Mouse (Mus musculus): ENCODE measurements around the gene Arhgef10l. TPM values are rescaled to one million over a fixed set of nuclear protein-coding genes. Genes with fewer than 3 reads are reported as not detected.
"Not testable (repeated sequence)": the region's sequence is repeated elsewhere in the genome, so short reads cannot be mapped to it uniquely, and the experiment has no call there.

Gene Arhgef10l
- total RNA-seq, 2 experiments from 2014 or later = 50.9 to 66.3 TPM

DNA sequence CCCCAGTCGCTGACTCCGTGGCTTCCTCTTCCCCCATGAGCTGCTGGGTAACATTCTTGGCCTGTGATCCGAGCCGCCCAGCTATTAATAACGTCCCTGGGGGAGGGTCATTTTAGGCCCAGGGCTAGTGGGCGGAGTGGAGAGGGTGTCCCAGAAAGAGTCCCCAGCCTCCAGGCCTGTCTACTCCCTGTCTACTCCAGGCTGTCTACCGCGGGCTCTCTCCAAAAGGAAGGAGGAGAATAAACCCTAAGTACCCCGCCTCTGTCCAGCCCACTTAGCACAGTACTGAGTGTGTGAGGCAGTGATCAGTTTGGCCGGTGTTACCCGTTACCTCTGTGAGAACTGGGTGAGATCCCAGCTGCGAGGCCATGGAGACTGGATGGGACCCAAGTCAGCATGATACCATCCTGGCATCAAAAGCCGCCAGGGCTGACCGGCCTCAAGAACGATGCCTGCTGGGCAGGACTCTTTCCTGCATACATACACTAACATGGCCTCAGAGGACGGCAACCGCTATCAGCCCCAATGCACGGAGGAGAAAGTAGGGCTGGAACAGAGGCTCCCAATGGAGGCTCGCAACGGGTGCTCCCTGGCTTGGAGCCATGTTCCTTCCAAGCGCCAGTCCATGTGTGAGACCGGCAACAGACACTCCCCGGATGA is 84.0 kb downstream of the Arhgef10l start:
- Histone ChIP-seq H3K27ac (peak overlapping the region; percentile 96), H3K4me3 (peak overlapping the region; percentile 71)
- TF ChIP-seq CTCF (IDR thresholded peaks at IDR 0.05) = no peak
- DNase-seq = peak; percentile 88
- intact Hi-C loops (cut with DNase I) = loop anchor here (5.0 kb wide), 1 partner anchor 35 kb away; no protein-coding TSS in a partner anchor

DNA sequence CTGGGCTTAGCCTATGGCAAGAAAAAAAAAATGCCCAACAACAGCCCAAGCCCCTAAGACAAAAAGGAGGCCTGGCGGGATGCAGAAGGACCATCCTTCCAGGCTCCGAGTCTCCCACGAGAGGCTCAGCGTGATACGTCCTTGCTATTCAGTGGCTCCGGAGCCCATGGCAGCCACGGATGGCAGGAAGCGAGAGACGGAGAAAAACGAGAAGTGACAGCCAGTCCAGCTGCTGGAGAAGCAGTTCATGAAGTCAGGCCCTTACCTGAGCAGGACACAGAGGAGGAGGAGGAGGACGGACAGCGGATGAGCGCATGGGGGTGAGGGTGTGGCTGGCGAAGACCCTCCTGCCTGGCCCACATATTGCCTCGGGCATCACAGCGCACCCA is 84.5 kb downstream of the Arhgef10l start:
- TF ChIP-seq CTCF (IDR thresholded peaks at IDR 0.05) = no peak
- no peak for DNase-seq
- intact Hi-C loops (cut with DNase I) = loop anchor here (5.0 kb wide), 1 partner anchor 36 kb away; no protein-coding TSS in a partner anchor
- Histone ChIP-seq H3K4me3 (peak overlapping the region; percentile 71), H3K27ac (peak overlapping the region; percentile 96)

DNA sequence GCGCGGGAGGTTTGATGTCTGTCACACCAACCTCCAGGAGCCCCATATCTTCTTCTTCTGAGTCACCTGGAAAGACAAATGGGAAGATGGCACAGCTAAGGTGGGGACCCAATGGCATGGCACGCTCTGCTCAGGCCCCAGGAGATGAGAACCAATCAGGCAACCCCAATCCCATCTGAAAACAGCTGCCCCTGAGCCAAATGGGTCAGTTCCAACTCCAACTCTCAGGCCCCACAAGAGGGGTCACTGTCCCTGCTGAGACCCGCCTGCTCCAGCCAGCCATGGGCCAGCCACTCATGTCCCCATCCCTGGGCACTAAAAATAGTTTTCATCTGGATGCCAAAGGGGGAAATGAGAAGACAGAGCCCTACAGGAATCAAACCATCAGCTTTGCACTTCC is 84.9 kb downstream of the Arhgef10l start:
- intact Hi-C loops (cut with DNase I) = loop anchor here (5.0 kb wide), 1 partner anchor 36 kb away; no protein-coding TSS in a partner anchor
- Histone ChIP-seq H3K4me3 (peak overlapping the region; percentile 71), H3K27ac (peak overlapping the region; percentile 96)
- no peak for TF ChIP-seq CTCF (IDR thresholded peaks at IDR 0.05)
- peak; percentile 74 for DNase-seq

DNA sequence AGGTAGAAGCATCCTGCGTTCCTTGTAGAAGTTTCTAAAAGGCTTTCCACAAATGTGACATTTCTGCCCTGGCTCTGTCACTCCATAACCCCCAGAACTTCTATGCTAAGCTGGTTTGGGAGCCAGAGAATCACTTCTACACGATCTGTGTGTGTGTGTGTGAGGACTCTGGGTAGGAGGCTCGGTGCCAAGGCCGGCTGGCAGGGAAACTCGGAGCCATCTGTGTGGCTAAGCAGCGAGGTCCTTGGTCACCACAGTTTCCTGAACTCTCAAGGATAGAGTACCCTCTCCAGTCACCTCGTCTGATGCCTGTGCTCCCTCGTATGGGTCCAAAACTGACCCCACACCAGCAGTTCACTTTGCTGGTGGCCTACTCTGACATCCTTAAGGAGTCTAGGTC is 86.2 kb downstream of the Arhgef10l start:
- intact Hi-C loops (cut with DNase I) = no loop called here
- TF ChIP-seq CTCF (IDR thresholded peaks at IDR 0.05) = no peak
- DNase-seq = peak; percentile 78
- H3K4me3 ChIP-seq = peak overlapping the region; percentile 71
- peak overlapping the region; percentile 96 for H3K27ac ChIP-seq

DNA sequence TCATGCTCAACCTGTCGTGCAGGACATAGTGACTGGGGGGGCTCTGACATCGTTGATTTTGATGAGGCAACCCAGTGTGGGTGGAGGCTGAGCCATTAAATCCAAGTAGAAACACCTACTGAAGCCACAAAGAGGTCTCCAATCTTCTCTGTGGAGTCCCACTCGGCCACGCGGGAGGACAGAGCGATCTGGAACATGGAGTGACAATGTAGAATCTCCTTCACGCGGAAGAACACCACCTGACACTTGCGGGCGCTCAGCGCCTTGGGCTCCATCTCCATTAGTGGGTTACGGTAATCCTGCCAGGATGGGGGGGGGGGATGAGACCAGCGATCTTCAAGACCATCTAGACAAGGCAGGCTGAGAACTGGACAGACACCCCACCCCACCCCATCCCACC is 86.7 kb downstream of the Arhgef10l start:
- 0 out of 2 replicates have a peak overlapping the region, but pooled peaks have one; percentile 25 for H3K27ac ChIP-seq
- DNase-seq = no peak
- H3K4me3 ChIP-seq = peak overlapping the region; percentile 71
- intact Hi-C loops (cut with DNase I) = no loop called here
- no peak for TF ChIP-seq CTCF (IDR thresholded peaks at IDR 0.05)

DNA sequence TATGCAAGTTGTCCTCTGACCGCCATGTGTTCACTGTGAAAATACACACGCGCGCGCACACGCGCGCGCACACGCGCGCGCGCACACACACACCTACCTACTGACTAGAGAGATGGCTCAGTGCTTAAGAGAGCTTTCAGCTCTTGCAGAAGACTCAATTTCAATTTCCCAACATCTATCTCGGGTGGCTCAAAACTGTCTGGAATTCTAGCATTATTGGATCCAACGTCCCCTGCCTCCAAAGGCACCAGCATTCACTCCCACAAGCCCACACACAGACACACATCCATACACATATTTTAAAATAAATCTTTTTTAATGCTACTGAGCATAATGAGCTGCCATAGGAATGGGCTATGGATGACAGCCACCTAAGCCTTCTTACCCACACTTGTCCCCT is 89.2 kb downstream of the Arhgef10l start:
- no peak for TF ChIP-seq CTCF (IDR thresholded peaks at IDR 0.05)
- no peak for DNase-seq
- intact Hi-C loops (cut with DNase I) = no loop called here
- no peak overlapping the region for H3K4me3 ChIP-seq
- no peak overlapping the region for H3K27ac ChIP-seq

DNA sequence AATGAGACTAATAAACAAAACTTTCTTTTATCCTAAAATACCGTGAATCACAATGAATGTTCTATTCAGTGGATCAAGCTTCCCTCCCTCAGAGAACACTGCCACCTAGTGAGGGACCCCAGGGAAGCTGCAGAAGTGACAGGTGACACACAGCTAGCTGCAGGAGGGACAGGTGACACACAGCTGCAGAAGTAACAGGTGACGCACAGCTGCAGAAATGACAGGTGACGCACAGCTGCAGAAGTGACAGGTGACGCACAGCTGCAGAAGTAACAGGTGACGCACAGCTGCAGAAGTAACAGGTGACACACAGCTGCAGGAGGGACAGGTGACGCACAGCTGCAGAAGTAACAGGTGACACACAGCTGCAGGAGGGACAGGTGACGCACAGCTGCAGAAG is 90.9 kb downstream of the Arhgef10l start:
- intact Hi-C loops (cut with DNase I); H3K4me3 ChIP-seq; H3K27ac ChIP-seq; DNase-seq: not testable (repeated sequence)
- TF ChIP-seq CTCF (IDR thresholded peaks at IDR 0.05) = peak; percentile 22; the same call in 1 of the 2 replicates

DNA sequence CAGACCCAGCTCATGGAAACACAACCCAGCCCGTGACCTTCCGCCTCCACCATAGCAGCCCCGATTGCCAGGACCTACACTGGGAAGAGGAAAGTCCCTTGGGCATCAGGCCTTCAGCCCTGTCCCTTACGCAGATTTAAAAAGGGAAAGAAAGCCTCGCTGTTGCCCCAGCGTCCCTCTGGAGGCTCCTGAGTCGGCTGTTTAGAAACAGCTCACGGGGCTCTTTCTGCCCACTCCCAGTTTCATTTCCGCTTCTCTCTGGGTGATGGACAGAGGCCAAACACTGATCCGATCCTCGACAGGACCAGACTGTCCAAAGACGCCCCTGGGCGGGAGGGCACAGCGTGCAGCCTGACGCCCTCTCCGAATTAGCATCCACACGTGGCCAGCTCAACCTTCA is 93.4 kb downstream of the Arhgef10l start:
- intact Hi-C loops (cut with DNase I) = no loop called here
- DNase-seq = peak; percentile 49
- Histone ChIP-seq H3K4me3 (peak overlapping the region; percentile 18; the same call in 1 of the 2 replicates), H3K27ac (peak overlapping the region; percentile 56; the same call in 1 of the 2 replicates)
- TF ChIP-seq CTCF (IDR thresholded peaks at IDR 0.05) = no peak

DNA sequence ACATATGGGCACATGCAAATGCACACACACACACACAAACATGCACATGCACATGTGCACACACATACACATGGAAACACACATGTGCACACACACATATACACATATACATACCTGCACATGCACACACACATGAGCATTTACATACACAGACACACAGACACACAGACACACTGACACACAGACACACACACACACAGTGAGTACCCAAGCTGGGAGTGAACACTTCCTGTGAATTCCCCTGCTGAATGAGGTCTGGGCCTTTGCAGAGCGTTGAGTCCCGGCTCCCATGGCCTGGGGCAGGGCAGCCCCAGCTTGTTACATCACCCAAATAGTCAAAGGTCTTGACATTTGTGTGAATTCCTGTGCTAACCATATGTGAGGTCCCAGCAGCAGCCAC is 96.4 kb downstream of the Arhgef10l start:
- no peak for DNase-seq
- intact Hi-C loops (cut with DNase I) = no loop called here
- Histone ChIP-seq H3K27ac (no peak overlapping the region), H3K4me3 (no peak overlapping the region)
- TF ChIP-seq CTCF (IDR thresholded peaks at IDR 0.05) = no peak

DNA sequence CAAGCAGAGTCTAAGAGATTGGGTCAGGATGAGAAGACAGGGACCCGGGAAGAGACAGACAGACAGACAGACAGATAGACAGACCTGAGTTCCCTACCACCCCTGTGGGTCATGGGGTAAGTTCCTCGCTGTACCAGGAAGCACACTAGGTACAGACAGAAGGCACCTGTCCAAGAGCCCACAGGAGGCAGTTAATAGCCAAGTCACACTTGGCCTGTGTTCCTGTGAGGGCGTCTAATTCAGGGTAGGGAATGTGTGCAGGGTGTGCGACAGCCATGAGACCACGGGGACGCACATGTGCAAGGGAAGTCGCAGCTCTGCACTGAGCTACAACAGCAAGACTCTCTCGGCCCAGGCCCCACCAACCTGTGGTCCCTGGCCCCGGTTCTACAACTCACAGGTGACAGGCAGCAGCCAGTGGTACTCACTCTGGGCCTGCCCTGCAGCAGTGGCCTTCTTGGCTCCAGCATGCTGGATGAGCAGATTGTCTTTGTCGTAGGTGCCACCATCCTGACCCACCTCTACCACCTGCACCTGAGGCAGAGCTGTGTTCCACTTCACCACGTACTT is 97.8 kb downstream of the Arhgef10l start:
- no peak for TF ChIP-seq CTCF (IDR thresholded peaks at IDR 0.05)
- intact Hi-C loops (cut with DNase I) = no loop called here
- no peak for DNase-seq
- H3K27ac ChIP-seq = no peak overlapping the region
- no peak overlapping the region for H3K4me3 ChIP-seq

DNA sequence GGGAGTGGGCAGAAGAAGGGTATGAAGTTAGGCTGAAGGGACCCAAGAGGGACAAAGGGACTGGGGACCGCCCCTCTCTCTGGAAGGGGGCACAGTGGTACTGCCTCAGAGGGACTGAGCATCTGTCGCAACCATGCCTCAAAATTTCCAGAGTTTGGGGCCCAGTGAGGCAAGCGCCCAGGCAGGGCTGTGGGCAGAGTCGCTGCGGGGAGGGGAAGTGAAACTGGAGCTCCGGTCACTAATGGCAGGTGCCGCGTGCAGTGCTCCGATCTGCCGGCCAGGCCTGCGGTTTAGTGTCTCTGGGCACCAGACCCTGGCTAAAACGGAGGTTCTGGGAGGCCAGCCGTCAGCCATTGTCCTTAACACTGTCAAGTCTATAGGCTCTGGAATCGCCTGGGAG is 99.0 kb downstream of the Arhgef10l start:
- intact Hi-C loops (cut with DNase I) = no loop called here
- Histone ChIP-seq H3K27ac (peak overlapping the region; percentile 35; the same call in 1 of the 2 replicates), H3K4me3 (no peak overlapping the region)
- no peak for TF ChIP-seq CTCF (IDR thresholded peaks at IDR 0.05)
- peak; percentile 64 for DNase-seq

DNA sequence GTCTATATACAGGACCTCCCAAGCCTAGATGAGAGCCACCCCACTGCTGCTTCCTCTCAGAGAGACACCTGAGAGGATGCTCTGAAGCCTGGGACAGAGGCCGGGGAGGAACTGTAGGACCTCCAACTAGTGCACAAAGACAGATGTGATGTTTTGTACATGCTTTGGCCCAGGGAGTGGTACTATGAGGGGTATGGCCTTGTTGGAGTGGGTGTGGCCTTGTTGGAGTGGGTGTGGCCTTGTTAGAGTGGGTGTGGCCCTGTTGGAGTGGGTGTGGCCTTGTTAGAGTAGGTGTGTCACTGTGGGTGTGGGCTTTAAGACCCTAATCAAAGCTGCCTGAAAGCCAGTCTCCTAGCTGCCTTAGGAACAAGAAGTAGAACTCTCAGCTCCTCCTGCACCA is 101.4 kb downstream of the Arhgef10l start:
- DNase-seq; intact Hi-C loops (cut with DNase I); H3K27ac ChIP-seq; H3K4me3 ChIP-seq: not testable (repeated sequence)

DNA sequence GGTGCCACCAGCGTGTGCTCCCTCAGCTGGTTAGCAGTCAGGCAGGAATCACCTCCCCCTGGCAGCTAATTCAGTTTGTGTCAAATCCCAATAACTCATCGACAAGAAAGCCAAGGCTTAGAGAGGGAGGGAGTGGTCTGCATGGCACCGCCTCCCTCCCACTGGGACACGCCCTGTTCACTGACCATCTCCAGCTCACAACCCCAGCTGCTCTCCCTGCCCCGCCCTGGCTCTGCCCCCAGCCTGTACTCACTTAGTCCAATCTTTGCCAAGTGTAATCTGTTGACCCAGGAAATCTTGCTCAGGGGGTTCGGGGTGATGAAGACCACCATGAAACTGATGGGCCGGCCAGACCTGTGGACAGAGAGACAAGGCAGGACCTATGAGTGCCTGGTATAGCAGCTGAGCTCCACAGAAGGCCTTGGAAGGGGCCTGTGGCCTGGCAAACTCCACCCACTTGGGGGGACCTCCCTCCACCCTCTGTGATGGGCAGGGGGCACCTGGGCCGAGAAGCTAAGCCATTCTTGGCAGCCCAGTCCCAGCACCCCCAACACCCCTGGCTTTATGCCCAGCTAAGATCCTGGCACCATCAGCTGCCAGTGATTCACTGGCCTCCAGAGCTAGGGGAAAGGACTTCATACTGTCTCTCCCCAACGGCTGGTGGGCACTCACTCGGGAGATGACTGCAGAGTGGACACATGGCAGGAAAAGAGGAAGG is 103.2 kb downstream of the Arhgef10l start:
- intact Hi-C loops (cut with DNase I) = no loop called here
- H3K4me3 ChIP-seq = no peak overlapping the region
- no peak for TF ChIP-seq CTCF (IDR thresholded peaks at IDR 0.05)
- H3K27ac ChIP-seq = no peak overlapping the region
- peak; percentile 62 for DNase-seq
